Mouse (Mus musculus) lung, postnatal 0 days (tissue): Measurements from ENCODE around the gene Acp7.

Source experiments
- CTCF ChIP-seq: IDR thresholded peaks from 2 replicates; pipeline ENCODE4 v1.5.1; 2016; ENCODE audit warnings: antibody characterized with exemption, mild to moderate bottlenecking
- EP300 ChIP-seq: IDR thresholded peaks from 2 replicates; pipeline ENCODE4 v1.6.1; 2016; ENCODE audit warnings: antibody characterized with exemption, mild to moderate bottlenecking, control low read depth

DNA sequence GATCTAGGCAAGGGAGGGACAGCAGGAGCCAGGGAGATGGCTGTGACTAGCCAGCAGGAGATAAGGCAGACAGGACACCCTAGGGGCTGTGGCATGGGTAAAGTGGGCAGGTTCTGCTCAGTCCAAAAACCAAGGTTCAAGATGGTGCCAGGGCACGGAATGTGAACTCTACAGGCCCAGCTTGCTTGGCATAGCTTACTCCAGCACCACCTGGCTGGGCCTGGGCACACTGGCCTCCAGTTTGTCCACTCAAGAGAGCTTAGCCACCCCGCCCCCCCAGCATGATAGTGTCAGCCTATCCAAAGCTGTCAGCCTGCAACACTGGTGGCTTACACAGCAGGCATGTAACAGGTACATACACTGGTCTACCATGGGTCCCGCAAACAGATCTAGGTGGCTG lies 57.9 kb downstream of the Acp7 start:
- 0 out of 2 replicates have a peak, but pooled peaks have one; percentile 3 for TF ChIP-seq CTCF
- no peak for TF ChIP-seq EP300
